Mouse (Mus musculus): Measurements from ENCODE around the gene Sec61a2. TPM values are rescaled to one million over a fixed set of nuclear protein-coding genes. Genes with fewer than 3 reads are reported as not detected.

The Sec61a2 gene
- total RNA-seq (2021) = 10 to 100 TPM; 34.3 to 56.1 TPM
- long read RNA-seq, experiment 1, transcript Sec61a2-202 (12 exons, 2,448 nt) = major isoform, 11 of 23 reads
- long read RNA-seq, experiment 1, partial matches to known transcripts = 1 of 23 reads
- long read RNA-seq, experiment 1, other reads (novel, unspliced or antisense) = 11 of 23 reads
- long read RNA-seq, experiment 2, transcript Sec61a2-202 (12 exons, 2,448 nt) = major isoform, 5 of 19 reads
- long read RNA-seq, experiment 2, partial matches to known transcripts = 4 of 19 reads
- long read RNA-seq, experiment 2, other reads (novel, unspliced or antisense) = 10 of 19 reads

DNA sequence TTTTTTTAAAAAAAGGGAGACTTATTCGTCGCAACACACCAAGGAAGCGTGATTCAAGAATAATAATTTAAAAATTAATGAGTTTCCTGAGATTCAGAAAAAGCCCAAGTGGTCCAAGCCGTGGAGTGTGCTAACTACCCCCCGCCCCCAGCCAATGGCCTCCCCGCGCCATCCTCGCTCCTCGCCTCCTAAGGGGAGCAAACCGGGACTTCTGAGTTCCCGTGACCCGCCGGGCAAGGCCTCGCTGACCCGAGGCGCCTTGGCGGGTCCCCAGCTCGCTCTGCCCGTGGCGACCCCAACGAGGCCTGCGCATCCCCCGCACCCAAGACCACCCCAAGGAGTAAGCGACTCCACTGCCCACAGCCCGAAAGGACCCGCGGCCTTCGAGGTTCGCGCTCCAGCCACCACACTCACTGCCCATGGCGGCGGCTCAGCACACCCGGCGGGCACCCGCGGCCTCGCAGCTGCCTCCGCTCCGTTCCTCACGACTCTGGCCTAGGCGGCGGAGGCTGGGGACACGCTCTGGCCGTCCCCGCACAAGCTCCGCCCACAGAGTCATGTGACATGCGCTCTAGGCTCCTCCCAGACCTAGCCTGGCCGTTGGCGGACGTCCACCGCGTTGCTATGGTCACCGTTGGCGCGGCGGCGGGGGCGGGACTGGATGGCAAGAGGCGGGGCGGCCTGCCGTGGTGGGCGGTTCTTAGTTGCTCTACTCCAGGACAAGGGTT is at the start of gene Sec61a2:
TSS of gene Sec61a2 (minus strand) at position 590 of the 728 bp plus-strand sequence.
- peak; percentile 100 for DNase-seq

GRCm38 (mm10) chr2:5943071-5943470 is 47.8 kb upstream of the Sec61a2 start:
- DNase-seq = no peak

GRCm38 (mm10) chr2:5942416-5943032 is 47.3 kb upstream of the Sec61a2 start, which contains the start of gene Dhtkd1:
Gene Dhtkd1, minus strand, starts transcription at chr2:5942792.
- peak; percentile 86 for DNase-seq

- DNase-seq = no peak
Measured at GRCm38 (mm10) chr2:5941861-5942415, 46.7 kb upstream of the Sec61a2 start.

DNA sequence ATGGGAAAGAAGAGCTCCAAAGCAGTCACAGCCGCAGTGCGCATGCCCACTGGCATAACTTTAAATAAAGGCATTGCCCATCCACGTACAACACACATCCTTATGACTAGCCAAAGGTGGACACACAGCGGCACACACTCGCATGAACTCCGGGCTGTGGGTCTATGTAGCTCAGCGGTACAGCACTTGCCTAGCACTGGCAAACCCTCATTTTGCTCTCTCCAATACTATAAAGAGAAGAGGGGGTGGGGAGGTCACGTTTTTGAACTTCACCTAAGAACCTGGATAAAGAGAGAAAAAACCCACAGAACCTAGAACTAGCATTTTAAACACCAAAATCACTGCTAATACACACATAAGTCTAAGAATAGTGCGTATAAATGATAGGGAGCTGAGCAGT is 45.7 kb upstream of the Sec61a2 start:
- DNase-seq = no peak

- no peak for DNase-seq
Measured at GRCm38 (mm10) chr2:5939911-5940310, 44.7 kb upstream of the Sec61a2 start.

- no peak for DNase-seq
Measured at GRCm38 (mm10) chr2:5939319-5939718, 44.1 kb upstream of the Sec61a2 start.

GRCm38 (mm10) chr2:5936550-5936949 is 41.3 kb upstream of the Sec61a2 start:
- no peak for DNase-seq

- no peak for DNase-seq
Measured at GRCm38 (mm10) chr2:5936068-5936467, 40.8 kb upstream of the Sec61a2 start.

- no peak for DNase-seq
Measured at GRCm38 (mm10) chr2:5934936-5935335, 39.7 kb upstream of the Sec61a2 start.

DNA sequence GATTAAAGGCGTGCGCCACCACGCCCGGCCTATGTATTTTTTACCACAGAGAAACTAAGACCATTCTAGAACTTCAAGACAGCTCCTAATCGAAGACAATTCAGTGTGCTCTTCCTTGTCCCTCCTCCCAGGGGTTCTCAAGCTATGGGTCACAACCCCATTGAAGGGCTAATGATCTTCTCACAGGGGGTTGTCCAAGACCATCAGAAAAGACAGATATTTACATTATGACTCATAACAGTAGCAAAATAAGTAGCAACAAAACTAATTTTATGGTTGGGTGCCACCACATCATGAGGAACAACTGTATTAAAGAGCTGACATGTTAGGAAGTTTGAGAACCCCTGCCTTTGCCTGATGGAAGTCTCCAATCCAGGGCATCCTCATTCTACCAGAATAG is 36.7 kb upstream of the Sec61a2 start:
- no peak for DNase-seq

GRCm38 (mm10) chr2:5930291-5931054 is 35.2 kb upstream of the Sec61a2 start:
- no peak for DNase-seq

GRCm38 (mm10) chr2:5929793-5930192 is 34.6 kb upstream of the Sec61a2 start:
- no peak for DNase-seq

GRCm38 (mm10) chr2:5927481-5927880 is 32.2 kb upstream of the Sec61a2 start:
- no peak for DNase-seq

GRCm38 (mm10) chr2:5923786-5924185 is 28.6 kb upstream of the Sec61a2 start:
- no peak for DNase-seq

GRCm38 (mm10) chr2:5922823-5923222 is 27.6 kb upstream of the Sec61a2 start:
- DNase-seq = no peak

GRCm38 (mm10) chr2:5911282-5911965 is 16.2 kb upstream of the Sec61a2 start:
- DNase-seq = no peak

DNA sequence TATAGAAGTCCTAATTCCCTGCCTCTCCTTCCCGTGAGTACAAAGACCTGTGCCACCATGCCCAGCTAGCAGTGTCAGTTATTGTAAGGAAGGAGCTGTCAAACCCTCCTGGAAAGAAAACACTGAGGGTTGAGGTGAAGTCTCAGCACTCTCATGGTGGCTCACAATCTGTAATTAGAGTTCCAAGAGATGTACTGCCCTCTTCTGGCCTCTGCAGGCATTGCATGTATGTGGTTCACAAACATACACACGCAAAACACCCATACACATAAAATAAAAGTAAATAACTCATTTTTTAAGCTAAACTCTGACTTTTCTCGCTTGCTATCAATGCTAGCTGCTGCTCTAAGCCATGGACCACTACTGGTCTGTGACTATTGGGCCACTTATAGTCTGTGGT is 11.4 kb upstream of the Sec61a2 start:
- peak; percentile 66 for DNase-seq

DNA sequence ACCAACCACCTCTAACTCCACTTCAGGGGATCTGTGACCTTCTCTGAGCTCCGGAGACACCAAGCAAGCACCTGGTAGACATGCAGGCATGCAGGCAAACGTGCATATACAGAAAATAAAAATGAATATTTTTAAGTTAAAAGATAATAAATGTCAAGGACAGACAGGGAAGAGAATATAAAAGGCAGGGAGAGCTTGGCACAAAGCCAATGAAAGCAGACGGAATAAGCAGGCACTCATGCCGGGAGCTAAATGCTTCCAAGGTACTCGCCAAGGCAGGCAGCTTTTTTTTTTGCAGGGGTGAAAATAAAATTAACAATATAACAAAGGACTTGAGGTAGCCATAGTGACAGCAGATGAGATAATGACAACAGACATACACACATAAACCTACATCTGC is 10.9 kb upstream of the Sec61a2 start:
- peak; percentile 66 for DNase-seq

GRCm38 (mm10) chr2:5900145-5900544 is 4.9 kb upstream of the Sec61a2 start:
- peak; percentile 47 for DNase-seq

GRCm38 (mm10) chr2:5894296-5894695 is 936 bp downstream of the Sec61a2 start:
- peak; percentile 13 for DNase-seq

GRCm38 (mm10) chr2:5889412-5889811 is 5.8 kb downstream of the Sec61a2 start:
- DNase-seq = no peak
